Mouse (Mus musculus) cortical plate, adult 2 months (tissue): ENCODE measurements at regions not wholly inside any gene's neighbourhood (a gene's known extent, or its start where the extent isn't known, plus 50 kb on each side); places are given as distances from the start of the nearest gene placed in this dataset.

Experiments
- CTCF ChIP-seq: fragments of 200-500 bp; IDR thresholded peaks from 2 replicates; pipeline ENCODE4 v1.5.1; 2011; ENCODE audit warnings: mild to moderate bottlenecking, control low read depth, low read length; ENCODE audit not compliant: insufficient read depth; ENCODE audit errors: extremely low read depth
- POLR2A ChIP-seq: fragments of 200-500 bp; IDR thresholded peaks from 2 replicates; pipeline ENCODE4 v1.6.1; 2011; ENCODE audit warnings: mild to moderate bottlenecking, low read length, control low read depth; ENCODE audit not compliant: insufficient read depth; ENCODE audit errors: extremely low read depth

DNA sequence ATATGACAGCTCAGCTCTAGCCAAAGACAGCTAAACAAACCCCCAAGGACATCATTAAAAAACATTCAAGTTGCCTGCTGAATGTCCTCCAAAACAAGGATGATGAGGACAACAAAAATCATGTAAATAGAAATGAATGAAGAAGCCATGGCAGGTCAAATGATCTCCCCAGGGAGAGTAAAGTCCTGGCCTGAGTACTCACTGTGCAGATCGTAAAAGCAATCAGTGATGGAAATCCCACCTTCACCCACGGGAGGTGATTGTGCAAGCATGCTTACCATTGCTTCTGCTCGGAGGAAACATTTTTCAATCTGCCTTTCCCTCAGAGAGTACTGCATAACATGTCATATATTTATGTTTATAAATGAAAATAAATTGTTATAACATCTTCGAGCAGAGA, 119.1 kb upstream of the Mrps30 start:
- TF ChIP-seq CTCF (no peak), POLR2A (no peak)
